Mouse (Mus musculus) Muller cell, postnatal 12 days (primary cell): Measurements from ENCODE around the gene BC051665.

ENCODE experiments used
- DNase-seq: peaks from one replicate; pipeline ENCODE4 v3.0.0-alpha.2; 2015; ENCODE audit errors: inconsistent ontology term

BC051665 gene

DNA sequence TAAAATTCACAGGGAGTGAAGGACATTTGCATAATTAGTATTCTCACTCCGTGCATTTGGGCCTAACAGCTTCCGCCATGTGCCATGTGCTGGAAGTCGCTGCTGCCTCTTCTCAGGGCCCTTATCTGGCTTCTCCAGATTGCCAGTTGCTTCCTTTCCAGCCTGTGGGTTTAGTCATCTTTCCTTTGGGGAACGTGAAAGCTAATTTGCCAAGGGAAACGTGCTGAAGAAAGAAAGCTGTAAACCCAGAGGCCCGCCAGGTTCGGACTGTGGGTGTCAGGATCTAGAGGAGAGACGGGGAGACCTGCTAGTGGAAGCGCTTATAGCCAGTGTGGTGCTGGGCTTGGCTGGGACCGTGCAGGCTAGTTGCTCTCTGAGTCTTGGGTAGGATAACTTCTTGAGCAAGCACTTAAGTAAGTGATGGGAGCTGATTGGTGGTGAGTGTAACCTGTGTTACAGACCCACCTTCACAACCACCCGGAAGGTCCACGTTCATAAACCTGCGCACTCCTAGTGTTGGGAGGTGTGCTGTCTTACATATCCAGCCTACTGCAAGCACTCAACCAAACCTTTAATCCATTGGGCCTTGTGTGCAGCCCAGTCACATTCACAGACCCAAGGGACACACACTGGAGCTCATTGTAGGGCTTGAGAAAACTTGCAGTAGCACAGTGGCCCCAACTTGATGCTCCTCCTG lies 42.6 kb downstream of the BC051665 start:
- no peak for DNase-seq

DNA sequence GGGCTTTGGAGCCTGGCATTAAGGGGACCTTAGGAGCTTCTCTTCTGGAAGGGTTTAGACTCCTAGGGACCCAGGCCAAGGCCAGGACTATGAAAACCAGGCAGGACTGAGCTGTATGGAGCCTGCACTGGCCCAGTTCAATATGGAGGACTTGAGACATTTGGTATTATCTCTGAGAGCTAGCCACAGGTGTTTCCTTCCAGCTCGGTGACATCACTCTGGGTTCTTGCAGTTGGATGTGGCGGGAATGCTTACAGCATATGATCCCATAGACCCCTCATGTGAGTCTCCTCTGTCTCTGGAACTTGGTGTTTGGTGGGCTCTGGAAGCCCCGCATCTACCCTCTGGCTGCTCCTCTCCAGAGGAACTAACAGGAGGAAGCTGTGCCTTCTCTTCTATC lies 43.6 kb downstream of the BC051665 start:
- no peak for DNase-seq

DNA sequence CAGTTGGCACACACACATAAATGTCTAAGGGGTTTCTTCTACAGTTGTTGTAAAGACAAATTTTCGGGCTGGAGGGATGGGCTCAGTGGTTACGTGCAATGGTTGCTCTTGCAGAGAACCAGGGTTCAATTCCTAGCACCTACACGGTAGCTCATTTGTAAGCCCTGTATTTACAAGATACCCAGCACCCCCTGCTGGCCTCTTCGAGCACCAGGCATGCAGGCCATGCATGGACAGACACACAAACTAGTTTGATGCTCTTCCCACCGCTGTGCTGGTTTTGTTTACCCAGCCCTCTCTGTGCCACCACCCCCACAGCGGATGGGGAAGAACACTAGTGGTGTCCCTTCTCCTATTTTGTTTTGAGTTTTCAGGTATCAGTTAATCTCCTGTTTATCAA lies 45.9 kb downstream of the BC051665 start:
- DNase-seq = no peak

DNA sequence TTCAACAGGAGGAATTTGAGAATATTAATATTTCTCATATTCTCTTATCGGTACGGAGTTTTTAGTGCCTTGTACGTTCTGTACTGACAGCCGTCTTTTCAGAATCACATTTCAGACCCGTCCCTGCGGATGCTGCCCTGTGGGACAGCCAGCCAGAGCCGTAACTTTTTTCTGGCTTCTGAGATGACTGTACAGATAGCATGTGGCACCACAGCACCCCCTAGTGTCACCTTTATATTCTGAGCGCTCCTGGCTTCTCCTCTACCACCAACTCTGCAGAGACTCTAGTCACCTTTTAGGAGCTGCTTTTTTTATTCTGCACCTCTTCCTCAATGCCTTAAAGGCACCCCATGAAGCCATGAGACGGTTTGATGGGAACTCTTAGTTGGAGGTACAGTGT lies 47.7 kb downstream of the BC051665 start:
- peak; percentile 74 for DNase-seq

DNA sequence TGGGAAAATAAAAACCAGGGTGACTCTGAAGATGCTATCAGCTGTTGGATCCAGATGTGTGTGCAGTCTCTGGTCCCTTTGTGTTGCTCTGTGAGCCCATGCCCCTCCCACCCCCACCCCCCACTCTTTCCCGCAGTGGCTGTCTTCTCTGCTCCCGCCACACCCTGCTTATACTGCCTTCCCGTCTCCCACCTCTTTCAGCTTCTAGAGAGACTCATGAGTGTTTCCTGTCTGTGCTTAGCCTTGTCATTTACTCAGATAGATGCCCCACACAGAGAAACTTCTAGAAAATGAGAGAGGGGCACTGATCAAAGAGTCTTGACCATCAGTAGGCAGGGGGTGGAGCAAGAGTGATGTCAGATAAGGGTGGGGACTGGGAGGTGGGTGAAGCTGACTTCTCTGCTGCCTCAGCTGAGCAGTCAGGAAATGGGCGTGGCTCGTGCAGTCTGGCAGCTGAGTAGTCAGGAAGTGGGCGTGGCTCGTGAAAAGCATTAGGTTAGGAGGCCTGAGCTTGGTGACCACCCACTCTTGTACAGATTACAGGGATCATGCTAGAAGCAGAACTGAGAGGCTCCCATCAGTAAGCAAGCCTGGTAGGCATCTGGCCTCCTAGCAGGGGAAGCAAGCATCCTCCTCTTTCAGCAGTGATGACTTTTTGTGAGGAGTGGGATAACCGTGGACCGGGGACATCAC lies 48.4 kb downstream of the BC051665 start:
- DNase-seq = peak; percentile 76

DNA sequence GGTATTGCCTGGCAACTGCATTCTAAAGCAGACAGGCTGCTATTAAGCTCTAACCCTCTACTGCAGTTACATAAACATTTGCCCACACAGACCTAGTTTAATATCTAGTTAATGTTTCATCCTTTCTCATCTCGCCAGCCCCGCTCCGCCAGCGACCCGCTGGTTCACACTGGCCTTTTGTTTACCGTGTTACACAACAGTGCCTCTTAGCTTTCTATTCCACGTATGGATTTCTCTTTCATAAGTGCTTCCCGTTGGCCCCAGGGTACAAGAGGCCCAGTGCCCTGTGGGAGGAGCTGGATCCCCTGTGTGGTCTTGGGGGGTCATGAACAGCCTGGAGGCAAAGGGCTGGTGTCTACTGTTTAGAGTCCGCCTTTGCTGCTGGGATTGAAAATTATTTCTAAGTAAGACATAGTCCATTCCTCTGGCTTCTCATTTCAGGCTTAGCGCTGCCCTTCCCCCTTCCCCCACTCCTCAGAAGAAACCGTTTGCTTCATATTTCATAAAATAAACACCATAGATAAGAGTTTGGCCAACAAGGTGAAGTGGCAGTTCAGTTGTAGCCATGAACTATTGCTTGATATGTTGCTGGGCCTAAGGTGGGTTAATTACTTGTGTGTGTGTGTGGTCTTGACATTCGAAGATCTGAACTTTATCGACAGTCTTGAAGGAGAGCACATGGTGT lies 49.6 kb downstream of the BC051665 start:
- no peak for DNase-seq

DNA sequence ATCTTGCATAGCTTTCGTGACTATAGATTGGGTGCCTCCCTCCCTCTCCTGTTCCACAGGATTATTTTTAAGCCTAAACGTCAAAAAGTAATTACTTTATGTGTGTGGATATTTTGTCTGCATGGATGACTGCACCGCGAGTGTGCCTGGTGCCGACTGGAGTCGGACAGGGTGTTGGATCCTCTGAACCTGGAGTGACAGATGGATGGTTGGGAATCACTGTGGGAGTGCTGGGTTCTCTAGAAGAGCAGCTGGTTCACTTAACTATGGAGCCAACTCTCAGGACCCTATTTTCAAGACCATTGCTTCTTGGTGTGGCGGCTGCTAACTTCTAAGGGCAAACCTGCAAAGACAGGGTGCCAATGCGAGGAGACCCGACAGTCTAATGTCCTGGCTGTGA lies 50.9 kb downstream of the BC051665 start:
- no peak for DNase-seq
